Mouse (Mus musculus) neural tube, embryonic 15.5 days (tissue): Measurements from ENCODE around the gene Ccdc92. TPM values are rescaled to one million over a fixed set of nuclear protein-coding genes. Genes with fewer than 3 reads are reported as not detected.

ENCODE experiments used
- ATAC-seq: fragments of 200-750 bp; cut with Nextera tagmentation; 2 replicates; pipeline ENCODE4 v1.8.0; 2017; ENCODE audit warnings: mild to moderate bottlenecking, moderate TSS enrichment, moderate library complexity; ENCODE audit not compliant: low FRiP score
- H3K27ac ChIP-seq: fragments of 300-500 bp; sonication (generic); replicated peaks from 2 replicates; pipeline ENCODE4 v1.5.1; 2015; ENCODE audit warnings: mild to moderate bottlenecking, inconsistent platforms
- H3K27me3 ChIP-seq: fragments of 300-500 bp; sonication (generic); replicated peaks from 2 replicates; pipeline ENCODE4 v1.6.1; 2015; ENCODE audit warnings: inconsistent platforms
- H3K36me3 ChIP-seq: fragments of 300-500 bp; sonication (generic); 2 replicates; pipeline ENCODE4 v1.6.1; 2015; ENCODE audit warnings: inconsistent platforms
- H3K4me1 ChIP-seq: fragments of 300-500 bp; sonication (generic); 2 replicates; pipeline ENCODE4 v1.6.1; 2015; ENCODE audit warnings: inconsistent platforms
- H3K4me2 ChIP-seq: fragments of 300-500 bp; sonication (generic); 2 replicates; pipeline ENCODE4 v1.6.1; 2015; ENCODE audit warnings: inconsistent platforms, mild to moderate bottlenecking, moderate library complexity
- H3K4me3 ChIP-seq: fragments of 300-500 bp; sonication (generic); replicated peaks from 2 replicates; pipeline ENCODE4 v1.5.1; 2015; ENCODE audit warnings: mild to moderate bottlenecking, inconsistent platforms
- H3K9ac ChIP-seq: fragments of 300-500 bp; sonication (generic); replicated peaks from 2 replicates; pipeline ENCODE4 v1.6.1; 2015; ENCODE audit warnings: mild to moderate bottlenecking, inconsistent platforms
- H3K9me3 ChIP-seq: fragments of 300-500 bp; sonication (generic); replicated peaks from 2 replicates; pipeline ENCODE4 v1.6.1; 2016; ENCODE audit warnings: inconsistent platforms
- WGBS: fragments of 180-500 bp; shearing (Covaris S2); methylation state at CpG from one replicate; pipeline ENCODE4 v1.1.7; 2015; ENCODE audit warnings: mixed read lengths; 5-methylcytosine and 5-hydroxymethylcytosine counted together
- polyA plus RNA-seq: library from polyadenylated mRNA; unstranded; fragments of >200 nt; fragmentation: Nextera tagmentation; extraction: Ambion mirVana; gene quantifications from 2 replicates; pipeline ENCODE4 v1.2.1, GENCODE M21; 2015

Ccdc92 gene
- polyA plus RNA-seq, 1 experiment from 2014 or later = 55.9 TPM

DNA sequence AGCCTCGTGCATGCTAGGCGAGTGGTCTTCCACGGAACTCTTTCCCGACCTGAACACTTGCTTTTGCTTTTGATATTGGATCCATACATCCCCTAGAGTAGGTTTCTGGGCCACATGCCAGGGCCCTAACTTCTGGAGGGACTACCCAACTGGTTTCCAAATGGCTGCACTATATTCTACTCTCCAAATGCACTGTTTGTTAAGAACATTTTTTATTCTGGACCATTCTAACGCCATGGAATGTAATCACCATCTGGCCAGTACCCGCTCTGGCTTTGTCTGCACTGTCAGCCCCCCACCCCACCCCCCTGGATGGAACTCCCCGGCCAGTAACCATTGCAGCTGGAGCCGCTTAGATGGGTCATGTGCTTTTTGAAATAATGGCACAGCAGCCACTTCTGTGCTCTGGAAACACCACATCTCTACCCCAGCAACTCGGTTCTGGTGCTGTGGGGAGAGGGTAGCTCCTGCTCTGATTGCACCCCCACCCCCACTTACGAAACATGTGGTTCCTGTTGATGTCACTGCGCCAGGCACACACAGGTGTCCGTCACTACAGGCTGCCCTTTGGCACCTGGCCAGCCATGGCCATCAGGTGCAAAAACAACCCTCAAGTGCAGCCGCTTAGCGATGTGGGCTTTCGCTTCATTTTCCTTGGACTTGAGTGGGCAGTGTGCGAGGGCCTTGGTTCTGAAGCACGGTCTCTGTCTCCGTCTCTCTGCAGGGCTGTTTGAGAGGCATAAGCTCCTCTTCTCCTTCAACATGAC is 39.9 kb downstream of the Ccdc92 start:
- no peaks in the 10 kb centered on the region for H3K36me3 ChIP-seq
- H3K27ac ChIP-seq = no peak overlapping the region
- H3K4me1 ChIP-seq = no peaks in the 10 kb centered on the region
- no peaks in the 10 kb centered on the region for H3K27me3 ChIP-seq
- no peak overlapping the region for H3K9ac ChIP-seq
- WGBS = 76% methylated on average over 18 of the region's 18 CpGs
- no peak overlapping the region for H3K4me2 ChIP-seq
- ATAC-seq = no peak
- no peaks in the 10 kb centered on the region for H3K9me3 ChIP-seq
- H3K4me3 ChIP-seq = no peak overlapping the region

DNA sequence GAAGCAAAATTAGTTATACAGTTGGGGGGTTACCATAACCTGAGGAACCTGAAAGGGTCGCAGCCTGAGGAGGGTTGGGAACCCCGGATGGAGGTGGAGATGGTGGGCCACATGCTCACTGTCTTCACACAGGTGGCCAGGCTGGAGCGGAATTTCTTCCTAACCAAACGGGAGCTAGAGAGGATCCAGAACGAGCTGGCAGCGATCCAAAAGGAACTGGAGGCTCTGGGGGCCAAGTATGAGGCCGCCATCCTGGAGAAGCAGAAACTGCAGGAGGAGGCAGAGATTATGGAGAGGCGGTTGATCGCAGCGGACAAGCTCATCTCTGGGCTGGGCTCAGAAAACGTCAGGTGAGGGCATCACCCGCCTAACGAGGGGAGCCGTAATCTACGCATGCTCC is 45.2 kb downstream of the Ccdc92 start:
- H3K9ac ChIP-seq = no peak overlapping the region
- no peak overlapping the region for H3K4me2 ChIP-seq
- ATAC-seq = no peak
- H3K4me3 ChIP-seq = no peak overlapping the region
- WGBS = 89% methylated on average over 15 of the region's 15 CpGs
- no peak overlapping the region for H3K27ac ChIP-seq
- no peaks in the 10 kb centered on the region for H3K9me3 ChIP-seq
- H3K27me3 ChIP-seq = no peaks in the 10 kb centered on the region
- no peaks in the 10 kb centered on the region for H3K4me1 ChIP-seq
- no peaks in the 10 kb centered on the region for H3K36me3 ChIP-seq

DNA sequence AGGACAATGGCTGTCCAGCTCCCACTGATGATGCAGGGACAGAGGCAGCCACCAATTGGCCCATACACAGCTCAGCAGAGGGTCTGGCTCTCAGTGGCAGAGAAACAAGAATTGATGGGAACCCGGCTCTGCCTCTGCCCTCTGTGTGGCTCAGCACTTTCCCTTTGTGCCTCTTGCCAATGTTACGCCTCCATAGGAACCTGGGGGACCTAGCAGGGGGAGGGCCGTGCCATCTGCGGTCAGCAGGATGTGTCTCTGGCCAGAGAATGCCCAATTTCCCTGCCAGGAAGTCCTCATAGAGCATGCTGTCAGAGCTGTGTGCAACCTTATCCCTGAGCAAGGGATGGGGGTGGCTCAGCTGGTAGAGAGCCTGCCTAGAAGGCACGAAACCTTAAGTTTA is 47.4 kb downstream of the Ccdc92 start:
- Histone ChIP-seq H3K27me3 (no peaks in the 10 kb centered on the region), H3K9ac (no peak overlapping the region), H3K4me1 (no peaks in the 10 kb centered on the region), H3K4me3 (no peak overlapping the region), H3K27ac (no peak overlapping the region), H3K4me2 (no peak overlapping the region), H3K36me3 (no peaks in the 10 kb centered on the region), H3K9me3 (no peaks in the 10 kb centered on the region)
- 65% methylated on average over 5 of the region's 5 CpGs for WGBS
- no peak for ATAC-seq

DNA sequence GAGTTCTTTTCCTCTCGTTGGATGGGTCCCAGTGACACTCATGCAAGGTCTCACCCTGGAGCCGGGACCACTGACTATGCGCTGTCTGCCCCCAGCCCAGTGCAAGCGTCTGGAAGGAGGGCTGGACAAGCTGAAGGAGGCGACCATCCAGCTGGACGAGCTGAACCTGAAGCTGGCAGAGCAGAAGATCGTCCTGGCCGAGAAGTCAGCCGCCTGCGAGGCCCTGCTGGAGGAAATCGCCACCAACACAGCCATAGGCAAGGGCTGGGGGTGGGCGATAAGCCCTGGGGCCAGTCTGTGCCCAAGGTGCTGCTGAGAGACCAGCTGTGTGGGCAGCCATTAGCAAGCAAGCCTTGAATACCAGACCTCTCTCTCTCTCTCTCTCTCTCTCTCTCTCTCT is 49.8 kb downstream of the Ccdc92 start:
- H3K4me2 ChIP-seq = no peak overlapping the region
- no peak overlapping the region for H3K27ac ChIP-seq
- H3K9me3 ChIP-seq = no peaks in the 10 kb centered on the region
- no peak for ATAC-seq
- no peaks in the 10 kb centered on the region for H3K4me1 ChIP-seq
- no peak overlapping the region for H3K4me3 ChIP-seq
- WGBS = 88% methylated on average over 12 of the region's 12 CpGs
- no peaks in the 10 kb centered on the region for H3K27me3 ChIP-seq
- H3K36me3 ChIP-seq = no peaks in the 10 kb centered on the region
- no peak overlapping the region for H3K9ac ChIP-seq

DNA sequence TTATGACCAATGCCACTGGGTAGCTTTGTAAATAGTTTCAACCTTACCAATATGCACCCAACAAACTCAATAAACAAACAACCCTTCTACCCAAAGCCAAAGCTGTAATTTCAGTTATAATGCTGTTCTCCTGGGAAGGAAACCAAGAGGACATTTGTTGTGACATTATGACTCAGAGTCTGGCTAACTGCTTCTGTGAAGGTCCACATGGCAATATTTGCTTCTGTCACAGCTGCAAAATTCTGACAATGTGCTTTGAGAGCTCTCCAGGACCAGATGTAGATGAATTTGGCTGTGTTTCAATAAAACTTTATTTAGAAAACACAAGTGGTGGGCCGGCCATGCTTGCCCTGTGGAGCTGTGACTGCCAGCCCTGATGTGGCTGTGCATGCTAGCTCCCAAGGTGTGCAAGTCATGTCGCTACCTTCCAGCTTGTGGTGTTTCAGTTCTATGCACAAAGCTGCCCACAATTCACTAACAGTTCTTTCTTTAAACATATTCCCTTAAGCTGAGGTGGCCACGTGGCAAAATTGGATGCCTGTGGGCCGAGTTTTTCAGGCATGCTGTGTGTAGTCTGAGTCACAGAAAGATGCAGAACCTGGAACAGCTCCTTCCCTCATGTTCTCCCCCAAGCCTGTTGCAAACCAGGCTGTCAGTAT is 52.4 kb downstream of the Ccdc92 start:
- H3K27ac ChIP-seq = no peak overlapping the region
- ATAC-seq = no peak
- H3K9me3 ChIP-seq = no peaks in the 10 kb centered on the region

DNA sequence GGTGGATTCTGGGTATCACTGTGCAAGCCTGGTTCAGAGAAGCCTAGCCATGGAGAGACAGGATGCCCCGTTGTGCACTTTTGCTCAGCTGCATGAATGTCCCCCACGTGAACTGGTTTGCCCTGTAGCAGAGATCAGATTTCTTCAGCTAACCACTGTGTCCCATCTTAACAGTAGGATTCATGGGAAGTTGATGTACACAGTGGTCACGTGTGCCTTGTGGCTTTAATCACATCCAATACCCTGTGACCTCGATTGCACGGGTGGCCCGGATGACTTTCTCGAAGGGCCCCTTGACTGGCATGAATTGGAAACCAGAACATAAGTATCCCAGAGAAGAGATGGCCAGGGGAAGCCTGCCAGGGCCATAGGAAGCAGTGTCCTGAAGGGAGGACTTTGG is 70.1 kb downstream of the Ccdc92 start:
- WGBS = 93% methylated on average over 7 of the region's 7 CpGs
- Histone ChIP-seq H3K4me1 (no peaks in the 10 kb centered on the region), H3K27me3 (no peaks in the 10 kb centered on the region), H3K36me3 (no peaks in the 10 kb centered on the region), H3K27ac (no peak overlapping the region), H3K4me2 (no peak overlapping the region), H3K9ac (no peak overlapping the region), H3K9me3 (no peaks in the 10 kb centered on the region), H3K4me3 (no peak overlapping the region)
- no peak for ATAC-seq

More for the DNA sequence above, 52.4 kb downstream of the Ccdc92 start:
- Histone ChIP-seq H3K4me2 (no peak overlapping the region), H3K4me3 (no peak overlapping the region), H3K9ac (no peak overlapping the region), H3K4me1 (no peaks in the 10 kb centered on the region), H3K36me3 (no peaks in the 10 kb centered on the region), H3K27me3 (no peaks in the 10 kb centered on the region)
- 94% methylated on average over 4 of the region's 4 CpGs for WGBS

DNA sequence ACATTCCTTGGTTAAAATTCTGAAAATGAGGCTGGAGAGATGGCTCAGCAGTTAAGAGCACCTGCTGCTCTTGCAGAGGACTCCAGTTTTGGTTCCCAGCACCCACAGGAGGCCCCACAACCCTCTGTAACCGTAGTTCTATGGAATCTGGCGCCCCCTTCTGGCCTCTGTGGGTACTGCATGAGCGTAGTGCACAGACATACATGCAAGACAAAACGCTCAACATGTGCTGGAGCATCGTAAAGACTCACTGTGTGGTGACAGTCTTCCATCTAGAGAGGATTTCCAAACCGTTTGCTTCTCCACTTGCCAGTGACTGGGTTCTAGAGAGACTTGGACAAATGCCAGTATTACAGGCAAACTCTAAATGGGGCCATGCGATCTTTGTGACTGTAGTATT is 76.6 kb downstream of the Ccdc92 start:
- no peaks in the 10 kb centered on the region for H3K36me3 ChIP-seq
- ATAC-seq = no peak
- WGBS = 83% methylated on average over 7 of the region's 7 CpGs
- H3K4me3 ChIP-seq = no peak overlapping the region
- H3K4me1 ChIP-seq = no peaks in the 10 kb centered on the region
- no peak overlapping the region for H3K27ac ChIP-seq
- no peak overlapping the region for H3K4me2 ChIP-seq
- H3K9ac ChIP-seq = no peak overlapping the region
- no peaks in the 10 kb centered on the region for H3K9me3 ChIP-seq
- no peaks in the 10 kb centered on the region for H3K27me3 ChIP-seq

Other genes starting within 250 kb of the Ccdc92 start
- gene Atp6v0a2, start 233.8 kb downstream of the Ccdc92 start, polyA plus RNA-seq = 38.8 and 40.4 TPM in 2 replicates
- 0.13 and 0.15 TPM in 2 replicates for gene Dnah10, start 137.3 kb downstream of the Ccdc92 start, polyA plus RNA-seq
- 83.9 and 96.8 TPM in 2 replicates for gene Zfp664, start 267 bp upstream of the Ccdc92 start, polyA plus RNA-seq
- gene Rflna, start 140.8 kb upstream of the Ccdc92 start, polyA plus RNA-seq = 6.7 and 7.7 TPM in 2 replicates